Mouse (Mus musculus) heart, adult 2 months (tissue): ENCODE measurements around the gene Iqschfp.

Source experiments
- CTCF ChIP-seq: fragments of 200-600 bp; IDR thresholded peaks from 2 replicates; pipeline ENCODE4 v1.8.1; 2022; ENCODE audit warnings: antibody characterized with exemption, mild to moderate bottlenecking, moderate library complexity
- EP300 ChIP-seq: fragments of 200-500 bp; IDR thresholded peaks from 2 replicates; pipeline ENCODE4 v1.6.1; 2011; ENCODE audit warnings: low read depth, low read length, control low read depth; ENCODE audit not compliant: insufficient read depth

GRCm38 (mm10) chr3:68262304-68262703 is 370.3 kb downstream of the Iqschfp start:
- no peak for TF ChIP-seq CTCF
- no peak for TF ChIP-seq EP300
